Mouse (Mus musculus) frontal cortex, adult (tissue): ENCODE results near the gene Xrcc5.

Experiments used
- ATAC-seq: cut with Nextera tagmentation; 2 replicates; pipeline ENCODE4 v1.9.2; 2017; ENCODE audit warnings: mild to moderate bottlenecking, moderate library complexity, mixed read lengths; ENCODE audit not compliant: low TSS enrichment

Xrcc5 gene

GRCm38 (mm10) chr1:72315447-72315846 is 8.2 kb downstream of the Xrcc5 start:
- ATAC-seq, result no peak

- ATAC-seq, result no peak
Measured at GRCm38 (mm10) chr1:72316409-72316808, 9.2 kb downstream of the Xrcc5 start.

- ATAC-seq, result no peak
Measured at GRCm38 (mm10) chr1:72316901-72317300, 9.7 kb downstream of the Xrcc5 start.

GRCm38 (mm10) chr1:72320759-72321158 is 13.5 kb downstream of the Xrcc5 start:
- no peak for ATAC-seq

GRCm38 (mm10) chr1:72323248-72323647 is 16.0 kb downstream of the Xrcc5 start:
- no peak for ATAC-seq

GRCm38 (mm10) chr1:72326162-72326821 is 19.1 kb downstream of the Xrcc5 start:
- ATAC-seq, result no peak

- ATAC-seq, result no peak
Measured at GRCm38 (mm10) chr1:72334807-72335206, 27.6 kb downstream of the Xrcc5 start.

GRCm38 (mm10) chr1:72336780-72337179 is 29.6 kb downstream of the Xrcc5 start:
- peak; percentile 99 for ATAC-seq

- no peak for ATAC-seq
Measured at GRCm38 (mm10) chr1:72338341-72338740, 31.1 kb downstream of the Xrcc5 start.

- ATAC-seq, result no peak
Measured at GRCm38 (mm10) chr1:72347873-72348272, 40.7 kb downstream of the Xrcc5 start.

- ATAC-seq, result no peak; the same call in 1 of the 2 replicates
Measured at GRCm38 (mm10) chr1:72354856-72355255, 47.6 kb downstream of the Xrcc5 start.

- ATAC-seq, result no peak
Measured at GRCm38 (mm10) chr1:72358216-72358615, 51.0 kb downstream of the Xrcc5 start.

- ATAC-seq, result no peak
Measured at GRCm38 (mm10) chr1:72359462-72359861, 52.2 kb downstream of the Xrcc5 start.

GRCm38 (mm10) chr1:72360809-72361208 is 53.6 kb downstream of the Xrcc5 start:
- no peak for ATAC-seq

GRCm38 (mm10) chr1:72364661-72365060 is 57.4 kb downstream of the Xrcc5 start:
- peak; percentile 74 for ATAC-seq

GRCm38 (mm10) chr1:72372512-72372911 is 65.3 kb downstream of the Xrcc5 start:
- peak; percentile 88 for ATAC-seq

- ATAC-seq, result peak; percentile 79
Measured at GRCm38 (mm10) chr1:72372913-72373312, 65.7 kb downstream of the Xrcc5 start.

GRCm38 (mm10) chr1:72373648-72374047 is 66.4 kb downstream of the Xrcc5 start:
- no peak for ATAC-seq

GRCm38 (mm10) chr1:72374049-72374448 is 66.8 kb downstream of the Xrcc5 start:
- no peak for ATAC-seq

GRCm38 (mm10) chr1:72378151-72378550 is 70.9 kb downstream of the Xrcc5 start:
- no peak for ATAC-seq

GRCm38 (mm10) chr1:72379752-72380353 is 72.6 kb downstream of the Xrcc5 start:
- no peak for ATAC-seq

GRCm38 (mm10) chr1:72380544-72380943 is 73.3 kb downstream of the Xrcc5 start:
- ATAC-seq, result no peak

- ATAC-seq, result no peak
Measured at GRCm38 (mm10) chr1:72383056-72383455, 75.8 kb downstream of the Xrcc5 start.

GRCm38 (mm10) chr1:72383651-72384050 is 76.4 kb downstream of the Xrcc5 start:
- no peak for ATAC-seq
